Mouse (Mus musculus): Measurements from ENCODE around the gene Eef1a2. TPM values are rescaled to one million over a fixed set of nuclear protein-coding genes. Genes with fewer than 3 reads are reported as not detected.

Eef1a2 gene
- polyA plus RNA-seq, 1 experiment from 2014 or later = 0.16 TPM

DNA sequence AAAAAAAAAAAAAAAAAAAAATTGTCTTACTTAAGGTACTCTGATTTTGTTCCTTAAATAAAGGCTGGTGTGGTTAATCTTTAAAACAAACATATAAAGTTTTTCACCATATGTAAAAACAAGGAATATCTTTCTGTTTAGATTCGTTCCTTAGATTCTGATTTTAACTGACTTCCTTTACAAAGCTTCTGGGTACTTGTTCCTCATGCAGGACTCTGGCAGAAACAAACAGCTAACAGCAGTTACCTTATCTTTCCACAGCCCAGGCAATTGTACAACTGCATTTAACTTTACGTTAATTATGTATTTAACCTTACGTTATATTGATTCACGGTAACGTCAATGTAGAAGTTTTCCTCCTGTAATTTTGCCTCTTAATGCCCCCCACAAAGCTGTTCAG, 9.7 kb upstream of the Eef1a2 start:
- Histone ChIP-seq H3K9ac (ENCODE audit: low read length) (no peak overlapping the region), H3K4me3 (ENCODE audit: low read length) (no peak overlapping the region), H3K4me1 (replicated peaks; ENCODE audit: control insufficient read depth, insufficient read depth, low read length) (no peaks in the 10 kb centered on the region), H3K27ac (ENCODE audit: low read length) (no peak overlapping the region), H3K9me3 (ENCODE audit: control insufficient read depth, low read length) (no peaks in the 10 kb centered on the region), H3K4me2 (ENCODE audit: low read depth, low read length) (no peak overlapping the region), H3K27me3 (ENCODE audit: control insufficient read depth, insufficient read depth, low read depth, low read length) (no peaks in the 10 kb centered on the region), H3K36me3 (ENCODE audit: control insufficient read depth, insufficient read depth, low read length) (no peaks in the 10 kb centered on the region)
- no peak for ATAC-seq (ENCODE audit: low read depth)
- 75% methylated on average over 5 of the region's 5 CpGs for whole genome bisulfite sequencing

GRCm38 (mm10) chr2:181160821-181161220, 4.0 kb upstream of the Eef1a2 start:
- no peak overlapping the region for H3K27ac ChIP-seq (ENCODE audit: low read length)
- H3K9ac ChIP-seq (ENCODE audit: low read length) = no peak overlapping the region
- H3K27me3 ChIP-seq (ENCODE audit: control insufficient read depth, insufficient read depth, low read depth, low read length) = peaks cover 23% of the 10 kb centered on the region
- no peaks in the 10 kb centered on the region for H3K36me3 ChIP-seq (ENCODE audit: control insufficient read depth, insufficient read depth, low read length)
- no peaks in the 10 kb centered on the region for H3K9me3 ChIP-seq (ENCODE audit: control insufficient read depth, low read length)
- no peak overlapping the region for H3K4me2 ChIP-seq (ENCODE audit: low read depth, low read length)
- WGBS = 45% methylated on average over 4 of the region's 4 CpGs
- no peak overlapping the region for H3K4me3 ChIP-seq (ENCODE audit: low read length)
- no peaks in the 10 kb centered on the region for H3K4me1 ChIP-seq (replicated peaks; ENCODE audit: control insufficient read depth, insufficient read depth, low read length)
- ATAC-seq (ENCODE audit: low read depth) = no peak

- no peaks in the 10 kb centered on the region for H3K36me3 ChIP-seq (ENCODE audit: control insufficient read depth, insufficient read depth, low read length)
- 5% methylated on average over 2 of the region's 2 CpGs for WGBS
- H3K9ac ChIP-seq (ENCODE audit: low read length) = no peak overlapping the region
- no peak overlapping the region for H3K4me3 ChIP-seq (ENCODE audit: low read length)
- no peak overlapping the region for H3K4me2 ChIP-seq (ENCODE audit: low read depth, low read length)
- no peak overlapping the region for H3K27ac ChIP-seq (ENCODE audit: low read length)
- H3K4me1 ChIP-seq (replicated peaks; ENCODE audit: control insufficient read depth, insufficient read depth, low read length) = no peaks in the 10 kb centered on the region
- H3K9me3 ChIP-seq (ENCODE audit: control insufficient read depth, low read length) = no peaks in the 10 kb centered on the region
- peaks cover 29% of the 10 kb centered on the region for H3K27me3 ChIP-seq (ENCODE audit: control insufficient read depth, insufficient read depth, low read depth, low read length)
- peak; percentile 41; the same call in 1 of the 2 replicates for ATAC-seq (ENCODE audit: low read depth)
Measured at GRCm38 (mm10) chr2:181159771-181160170, 3.0 kb upstream of the Eef1a2 start.

DNA sequence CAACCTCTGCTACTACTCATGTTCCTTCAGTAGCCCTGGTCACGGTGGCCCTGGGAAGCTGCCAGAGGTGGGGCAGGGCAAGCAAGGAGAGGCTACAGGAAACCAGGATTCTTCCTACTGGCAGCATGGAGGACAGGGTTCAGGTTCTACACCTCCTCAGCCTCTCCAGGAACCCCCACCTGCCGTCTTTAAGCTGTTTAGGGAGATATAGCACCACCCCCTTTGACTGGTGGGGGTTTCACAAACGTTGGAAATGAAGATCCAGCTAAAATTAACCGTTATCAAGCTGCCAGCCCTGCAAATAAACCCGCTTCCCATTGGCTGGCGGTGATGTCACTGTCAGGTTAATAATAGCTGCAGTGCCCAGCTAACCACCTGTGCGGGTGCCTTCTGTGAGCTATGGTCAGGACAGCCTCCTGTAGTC, 2.3 kb upstream of the Eef1a2 start:
- H3K9me3 ChIP-seq (ENCODE audit: control insufficient read depth, low read length) = no peaks in the 10 kb centered on the region
- H3K4me1 ChIP-seq (replicated peaks; ENCODE audit: control insufficient read depth, insufficient read depth, low read length) = no peaks in the 10 kb centered on the region
- no peak overlapping the region for H3K4me3 ChIP-seq (ENCODE audit: low read length)
- no peak for ATAC-seq (ENCODE audit: low read depth)
- H3K27ac ChIP-seq (ENCODE audit: low read length) = no peak overlapping the region
- peaks cover 29% of the 10 kb centered on the region for H3K27me3 ChIP-seq (ENCODE audit: control insufficient read depth, insufficient read depth, low read depth, low read length)
- H3K36me3 ChIP-seq (ENCODE audit: control insufficient read depth, insufficient read depth, low read length) = no peaks in the 10 kb centered on the region
- 43% methylated on average over 7 of the region's 7 CpGs for WGBS
- H3K9ac ChIP-seq (ENCODE audit: low read length) = no peak overlapping the region
- no peak overlapping the region for H3K4me2 ChIP-seq (ENCODE audit: low read depth, low read length)

DNA sequence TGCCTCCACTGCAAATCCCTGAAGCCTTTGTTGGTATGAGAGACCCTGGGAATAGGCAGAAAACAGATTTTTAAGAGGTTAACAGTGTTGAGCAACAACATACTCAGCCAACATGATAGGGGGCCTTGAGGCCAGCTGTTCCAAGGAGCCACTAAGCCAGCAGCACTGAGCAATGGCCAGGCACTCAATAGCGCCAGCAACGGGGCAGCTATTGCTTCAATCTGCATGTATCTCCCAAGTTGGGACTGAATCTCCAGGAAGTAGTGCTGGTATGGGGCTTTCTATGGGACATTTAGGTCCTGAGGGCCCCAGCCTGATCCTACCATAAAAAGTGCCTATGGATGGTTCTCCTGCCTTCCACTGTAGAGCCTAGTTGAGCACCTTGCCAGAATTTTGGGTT, 1.7 kb upstream of the Eef1a2 start:
- peaks cover 29% of the 10 kb centered on the region for H3K27me3 ChIP-seq (ENCODE audit: control insufficient read depth, insufficient read depth, low read depth, low read length)
- H3K27ac ChIP-seq (ENCODE audit: low read length) = no peak overlapping the region
- no peak for ATAC-seq (ENCODE audit: low read depth)
- 78% methylated on average over 2 of the region's 2 CpGs for WGBS
- no peak overlapping the region for H3K4me3 ChIP-seq (ENCODE audit: low read length)
- H3K36me3 ChIP-seq (ENCODE audit: control insufficient read depth, insufficient read depth, low read length) = no peaks in the 10 kb centered on the region
- no peak overlapping the region for H3K4me2 ChIP-seq (ENCODE audit: low read depth, low read length)
- H3K9ac ChIP-seq (ENCODE audit: low read length) = no peak overlapping the region
- no peaks in the 10 kb centered on the region for H3K9me3 ChIP-seq (ENCODE audit: control insufficient read depth, low read length)
- H3K4me1 ChIP-seq (replicated peaks; ENCODE audit: control insufficient read depth, insufficient read depth, low read length) = no peaks in the 10 kb centered on the region

DNA sequence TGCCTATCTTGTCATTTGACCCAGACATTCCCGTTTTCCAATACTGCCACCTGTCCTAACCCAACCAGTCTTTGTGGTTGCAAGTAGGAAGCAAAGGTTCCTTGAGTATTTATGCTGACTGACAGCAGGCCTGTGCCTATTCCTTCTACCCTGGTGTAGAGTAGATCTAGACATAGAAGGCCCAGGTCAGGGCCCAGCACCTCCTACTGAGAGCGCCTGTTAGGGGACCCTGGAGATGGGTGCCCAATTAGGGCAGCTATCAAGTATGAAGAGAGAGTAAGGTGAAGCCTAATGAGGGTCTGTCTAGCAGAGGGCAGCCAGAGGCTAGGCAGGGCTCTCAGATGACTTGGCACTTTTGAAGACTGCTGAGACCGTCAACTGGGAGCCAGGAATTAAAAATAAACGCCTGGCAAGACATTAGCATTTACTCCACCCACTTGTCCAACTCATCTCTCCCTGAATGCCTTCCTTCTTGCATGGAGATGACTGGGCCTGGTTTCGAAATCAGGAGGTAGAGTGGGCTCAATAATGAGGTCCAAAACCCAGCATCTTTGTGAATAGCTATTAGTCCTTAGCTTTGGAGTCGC, 995 bp upstream of the Eef1a2 start:
- H3K9ac ChIP-seq (ENCODE audit: low read length) = no peak overlapping the region
- WGBS = 64% methylated on average over 6 of the region's 6 CpGs
- no peaks in the 10 kb centered on the region for H3K4me1 ChIP-seq (replicated peaks; ENCODE audit: control insufficient read depth, insufficient read depth, low read length)
- peaks cover 29% of the 10 kb centered on the region for H3K27me3 ChIP-seq (ENCODE audit: control insufficient read depth, insufficient read depth, low read depth, low read length)
- H3K4me2 ChIP-seq (ENCODE audit: low read depth, low read length) = no peak overlapping the region
- H3K27ac ChIP-seq (ENCODE audit: low read length) = no peak overlapping the region
- ATAC-seq (ENCODE audit: low read depth) = no peak
- no peak overlapping the region for H3K4me3 ChIP-seq (ENCODE audit: low read length)
- no peaks in the 10 kb centered on the region for H3K9me3 ChIP-seq (ENCODE audit: control insufficient read depth, low read length)
- no peaks in the 10 kb centered on the region for H3K36me3 ChIP-seq (ENCODE audit: control insufficient read depth, insufficient read depth, low read length)

GRCm38 (mm10) chr2:181157180-181157579, 366 bp upstream of the Eef1a2 start:
- Histone ChIP-seq H3K4me3 (ENCODE audit: low read length) (no peak overlapping the region), H3K9me3 (ENCODE audit: control insufficient read depth, low read length) (no peaks in the 10 kb centered on the region), H3K4me2 (ENCODE audit: low read depth, low read length) (no peak overlapping the region), H3K27ac (ENCODE audit: low read length) (no peak overlapping the region), H3K36me3 (ENCODE audit: control insufficient read depth, insufficient read depth, low read length) (no peaks in the 10 kb centered on the region), H3K27me3 (ENCODE audit: control insufficient read depth, insufficient read depth, low read depth, low read length) (peaks cover 29% of the 10 kb centered on the region), H3K9ac (ENCODE audit: low read length) (no peak overlapping the region), H3K4me1 (replicated peaks; ENCODE audit: control insufficient read depth, insufficient read depth, low read length) (no peaks in the 10 kb centered on the region)
- ATAC-seq (ENCODE audit: low read depth) = no peak
- WGBS = 73% methylated on average over 4 of the region's 4 CpGs

GRCm38 (mm10) chr2:181155801-181156200, 1.0 kb downstream of the Eef1a2 start:
- Histone ChIP-seq H3K9me3 (ENCODE audit: control insufficient read depth, low read length) (no peaks in the 10 kb centered on the region), H3K4me3 (ENCODE audit: low read length) (no peak overlapping the region), H3K27ac (ENCODE audit: low read length) (no peak overlapping the region), H3K4me1 (replicated peaks; ENCODE audit: control insufficient read depth, insufficient read depth, low read length) (no peaks in the 10 kb centered on the region), H3K4me2 (ENCODE audit: low read depth, low read length) (no peak overlapping the region), H3K27me3 (ENCODE audit: control insufficient read depth, insufficient read depth, low read depth, low read length) (peaks cover 29% of the 10 kb centered on the region), H3K9ac (ENCODE audit: low read length) (no peak overlapping the region), H3K36me3 (ENCODE audit: control insufficient read depth, insufficient read depth, low read length) (no peaks in the 10 kb centered on the region)
- 49% methylated on average over 4 of the region's 4 CpGs for WGBS
- 0 out of 2 replicates have a peak, but pooled peaks have one; percentile 11 for ATAC-seq (ENCODE audit: low read depth)

- Histone ChIP-seq H3K27ac (ENCODE audit: low read length) (no peak overlapping the region), H3K36me3 (ENCODE audit: control insufficient read depth, insufficient read depth, low read length) (no peaks in the 10 kb centered on the region), H3K27me3 (ENCODE audit: control insufficient read depth, insufficient read depth, low read depth, low read length) (peaks cover 32% of the 10 kb centered on the region), H3K4me3 (ENCODE audit: low read length) (no peak overlapping the region), H3K4me2 (ENCODE audit: low read depth, low read length) (no peak overlapping the region), H3K9me3 (ENCODE audit: control insufficient read depth, low read length) (no peaks in the 10 kb centered on the region), H3K4me1 (replicated peaks; ENCODE audit: control insufficient read depth, insufficient read depth, low read length) (no peaks in the 10 kb centered on the region), H3K9ac (ENCODE audit: low read length) (no peak overlapping the region)
- no peak for ATAC-seq (ENCODE audit: low read depth)
- WGBS = 70% methylated on average over 8 of the region's 8 CpGs
Measured at GRCm38 (mm10) chr2:181154831-181155415, 1.9 kb downstream of the Eef1a2 start.
